ENCODE assay signal across 8 mouse cellular contexts in the genomic region with DNA sequence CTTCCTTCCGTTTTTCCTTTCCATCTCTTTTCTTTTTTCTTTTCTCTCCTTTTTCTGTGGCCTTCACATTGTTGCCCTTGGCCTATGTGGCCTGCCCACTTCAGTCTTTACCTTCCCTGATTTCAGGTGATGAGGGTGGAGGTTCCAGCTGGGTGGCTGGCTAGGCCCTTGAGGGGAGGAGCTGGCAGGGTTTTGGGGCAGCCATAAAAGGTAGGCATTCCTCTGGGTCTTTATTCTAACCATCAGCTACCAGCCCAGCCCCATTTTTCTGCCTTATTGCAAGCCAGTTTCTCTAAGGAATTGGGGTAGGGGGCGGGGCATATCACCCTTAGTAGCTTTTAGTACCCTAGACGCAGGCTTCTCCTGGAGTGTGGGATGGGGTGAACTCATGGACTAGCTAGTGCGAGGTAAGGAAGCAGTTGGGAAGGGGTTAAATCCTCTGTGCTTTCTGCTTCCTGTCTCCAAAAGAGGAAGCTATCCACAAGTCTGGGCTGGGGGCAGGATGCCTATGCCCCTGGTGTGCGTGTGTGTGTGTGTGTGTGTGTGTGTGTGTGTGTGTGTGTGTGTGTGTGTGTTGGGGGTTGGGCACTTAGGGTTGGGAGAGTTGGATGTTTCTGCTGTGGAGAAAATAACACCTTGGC. TPM values are rescaled to one million over a fixed set of nuclear protein-coding genes. Genes with fewer than 3 reads are reported as not detected.
A peak's percentile ranks its signal among the peaks of the same experiment; 100 is the strongest.
DNase-seq lines count a peak whose midpoint lies in the region; ATAC-seq and TF ChIP-seq lines count a peak whose summit lies in the region.

No protein-coding gene starts in this region.

- peak; percentile 38 to 49 for DNase-seq in spleen, postnatal 36 days (ENCODE audit: low spot score in 2 of 2)
- no peak for DNase-seq in spleen, adult 12 weeks (ENCODE audit: low spot score)
- DNase-seq in heart, adult 2 months: peak; percentile 53 to 67
- DNase-seq in thymus, postnatal 0 days (ENCODE audit: low spot score): peak; percentile 62
- DNase-seq in left cerebral cortex, postnatal 14 days (ENCODE audit: low spot score in 2 of 2): no peak
- no peak for DNase-seq in ovary, adult 18-20 months (ENCODE audit: low spot score)

- peaks cover 10% of the 10 kb centered on the region for H3K4me1 ChIP-seq in heart, adult 2 months (ENCODE audit: control insufficient read depth, insufficient read depth, low read length)
- peaks cover 27% of the 10 kb centered on the region for H3K4me1 ChIP-seq in kidney, embryonic 16.5 days (ENCODE audit: insufficient read depth, low read length)

- WGBS in heart, adult 2 months: 10% methylated on average over 5 of the region's 5 CpGs
- 14% methylated on average over 4 of the region's 5 CpGs for WGBS in kidney, embryonic 16.5 days
- WGBS in macrophage (ENCODE audit: missing documents): 0% methylated on average over 4 of the region's 5 CpGs

- no peaks in the 10 kb centered on the region for H3K9me3 ChIP-seq in kidney, embryonic 16.5 days (ENCODE audit: low read length)

- no peaks in the 10 kb centered on the region for H3K27me3 ChIP-seq in heart, adult 2 months (ENCODE audit: control insufficient read depth, insufficient read depth, low read length)
- no peaks in the 10 kb centered on the region for H3K27me3 ChIP-seq in kidney, embryonic 16.5 days (ENCODE audit: insufficient read depth, low read length)

- peak overlapping the region; percentile 99 for H3K27ac ChIP-seq in heart, adult 2 months
- peak overlapping the region; percentile 95 for H3K27ac ChIP-seq in kidney, embryonic 16.5 days (ENCODE audit: low read length)
- peak overlapping the region; percentile 93 for H3K27ac ChIP-seq in macrophage

- H3K4me2 ChIP-seq in kidney, embryonic 16.5 days (replicated peaks; ENCODE audit: low read depth, low read length): peak overlapping the region; percentile 99

- H3K9ac ChIP-seq in heart, adult 2 months (ENCODE audit: low read depth, low read length): peak overlapping the region; percentile 56
- H3K9ac ChIP-seq in kidney, embryonic 16.5 days (replicated peaks; ENCODE audit: low read length): peak overlapping the region; percentile 58

- TF ChIP-seq POLR2A in heart, adult 2 months (IDR thresholded peaks at IDR 0.05; ENCODE audit: insufficient read depth, low read depth, low read length): no peak

- H3K36me3 ChIP-seq in heart, adult 2 months (ENCODE audit: control insufficient read depth, insufficient read depth, low read length): peaks cover 13% of the 10 kb centered on the region; the same call in 1 of the 2 replicates
- peaks cover 25% of the 10 kb centered on the region for H3K36me3 ChIP-seq in kidney, embryonic 16.5 days (ENCODE audit: insufficient read depth, low read length)
- peaks cover 28% of the 10 kb centered on the region for H3K36me3 ChIP-seq in macrophage (ENCODE audit: inconsistent target)

- peak overlapping the region; percentile 44 for H3K4me3 ChIP-seq in heart, adult 2 months
- peak overlapping the region; percentile 72 for H3K4me3 ChIP-seq in kidney, embryonic 16.5 days (ENCODE audit: low read length)
- H3K4me3 ChIP-seq in macrophage (ENCODE audit: inconsistent target): peak overlapping the region; percentile 83

- ATAC-seq in kidney, embryonic 16.5 days (ENCODE audit: low FRiP score, low TSS enrichment): no peak

- TF ChIP-seq CTCF in heart, adult 2 months (IDR thresholded peaks at IDR 0.05): no peak

- intact Hi-C loops in heart, adult 2 months (cut with DNase I): loop anchor here (5.0 kb wide), 2 partner anchors 216 to 236 kb away; partner anchors contain the start of genes Epo and Gnb2
- intact Hi-C loops in left cerebral cortex, postnatal 14 days (cut with DNase I): loop anchor here (5.0 kb wide), 1 partner anchor 91 kb away; no protein-coding TSS in a partner anchor

- 0 out of 2 replicates have a peak, but pooled peaks have one; percentile 27 for TF ChIP-seq EP300 in heart, adult 2 months (IDR thresholded peaks at IDR 0.05; ENCODE audit: insufficient read depth, low read depth, low read length)

- no peaks in the 10 kb centered on the region for H3K79me2 ChIP-seq in heart, adult 2 months (replicated peaks; ENCODE audit: control insufficient read depth, insufficient read depth, low read length)
- H3K79me2 ChIP-seq in macrophage (ENCODE audit: inconsistent target): peaks cover 72% of the 10 kb centered on the region

RNA-seq across cellular contexts. Expression of gene Tsc22d4, which starts 2.7 kb away (rescaled TPM):
- 100 to 1,000 TPM; 254 to 258 TPM for total RNA-seq in heart, adult 2 months (2021)
- polyA plus RNA-seq in heart, adult 2 months (2012; rRNA removed): 223 and 251 TPM in 2 replicates
- polyA plus RNA-seq in kidney, embryonic 16.5 days (2015; fragmentation: Nextera tagmentation; extraction: Ambion mirVana): 126 and 129 TPM in 2 replicates
- 100 to 1,000 TPM in 11 of 26 experiments, 10 to 100 TPM in 15; 31.6 to 165 (median 84.9) TPM for total RNA-seq in macrophage (2018; cell fraction: chromatin; rRNA removed)
- total RNA-seq in macrophage (2018; cell fraction: cytosol; rRNA removed): 100 to 1,000 TPM in 23 of 26 experiments, 10 to 100 TPM in 3; 81.9 to 187 (median 130) TPM
- total RNA-seq in macrophage (2018; cell fraction: nucleus; rRNA removed): 100 to 1,000 TPM in 17 of 26 experiments, 10 to 100 TPM in 9; 44.1 to 185 (median 125) TPM
- polyA plus RNA-seq in macrophage (2018): 84.4 to 112 TPM (median 101 TPM) in 3 replicates
- polyA plus RNA-seq in thymus, postnatal 0 days (2015; fragmentation: Nextera tagmentation; extraction: Ambion mirVana): 353 and 419 TPM in 2 replicates
- total RNA-seq in left cerebral cortex, postnatal 14 days (2021): 100 to 1,000 TPM; 169 to 181 TPM

RNA-seq across cellular contexts. Expression of gene Nyap1, which starts 6.8 kb away (rescaled TPM):
- total RNA-seq in heart, adult 2 months (2021): 1 to 10 TPM in 1 of 2 experiments, under 1 TPM in 1; 0.94 to 1.2 TPM
- 1.6 and 1.7 TPM in 2 replicates for polyA plus RNA-seq in heart, adult 2 months (2012; rRNA removed)
- 2.1 and 2.2 TPM in 2 replicates for polyA plus RNA-seq in kidney, embryonic 16.5 days (2015; fragmentation: Nextera tagmentation; extraction: Ambion mirVana)
- total RNA-seq in macrophage (2018; cell fraction: chromatin; rRNA removed): 1 to 10 TPM in 8 of 26 experiments, under 1 TPM in 16, not detected in 2; 0.24 to 9.1 (median 0.74) TPM
- total RNA-seq in macrophage (2018; cell fraction: cytosol; rRNA removed): under 1 TPM in 25 of 26 experiments, not detected in 1; 0.03 to 0.41 (median 0.20) TPM
- total RNA-seq in macrophage (2018; cell fraction: nucleus; rRNA removed): 1 to 10 TPM in 4 of 26 experiments, under 1 TPM in 18, not detected in 4; 0.13 to 2.0 (median 0.58) TPM
- 0.07 to 0.23 TPM (median 0.21 TPM) in 3 replicates for polyA plus RNA-seq in macrophage (2018)
- 7.2 and 8.8 TPM in 2 replicates for polyA plus RNA-seq in thymus, postnatal 0 days (2015; fragmentation: Nextera tagmentation; extraction: Ambion mirVana)
- total RNA-seq in left cerebral cortex, postnatal 14 days (2021): 10 to 100 TPM; 78.5 to 83.4 TPM

RNA-seq across cellular contexts. Expression of gene Ppp1r35, which starts 30.4 kb away (rescaled TPM):
- 10 to 100 TPM in 1 of 2 experiments, 1 to 10 TPM in 1; 7.4 to 10.8 TPM for total RNA-seq in heart, adult 2 months (2021)
- 6.8 and 12.0 TPM in 2 replicates for polyA plus RNA-seq in heart, adult 2 months (2012; rRNA removed)
- 26.0 and 32.1 TPM in 2 replicates for polyA plus RNA-seq in kidney, embryonic 16.5 days (2015; fragmentation: Nextera tagmentation; extraction: Ambion mirVana)
- total RNA-seq in macrophage (2018; cell fraction: chromatin; rRNA removed): 10 to 100 TPM in 14 of 26 experiments, 1 to 10 TPM in 11, not detected in 1; 3.1 to 25.8 (median 11.2) TPM
- 10 to 100 TPM; 10.2 to 22.7 (median 17.1) TPM for total RNA-seq in macrophage (2018; cell fraction: cytosol; rRNA removed)
- 10 to 100 TPM in 19 of 26 experiments, 1 to 10 TPM in 7; 5.0 to 34.0 (median 14.7) TPM for total RNA-seq in macrophage (2018; cell fraction: nucleus; rRNA removed)
- 2.7 to 25.9 TPM (median 20.7 TPM) in 3 replicates for polyA plus RNA-seq in macrophage (2018)
- polyA plus RNA-seq in thymus, postnatal 0 days (2015; fragmentation: Nextera tagmentation; extraction: Ambion mirVana): 69.4 and 69.6 TPM in 2 replicates
- total RNA-seq in left cerebral cortex, postnatal 14 days (2021): 10 to 100 TPM; 26.0 to 29.2 TPM

RNA-seq across cellular contexts. Expression of gene Mepce, which starts 39.2 kb away (rescaled TPM):
- total RNA-seq in heart, adult 2 months (2021): 10 to 100 TPM; 21.3 to 26.0 TPM
- polyA plus RNA-seq in heart, adult 2 months (2012; rRNA removed): 24.1 and 31.5 TPM in 2 replicates
- polyA plus RNA-seq in kidney, embryonic 16.5 days (2015; fragmentation: Nextera tagmentation; extraction: Ambion mirVana): 11.0 and 11.2 TPM in 2 replicates
- total RNA-seq in macrophage (2018; cell fraction: chromatin; rRNA removed): 10 to 100 TPM in 25 of 26 experiments, 1 to 10 TPM in 1; 8.4 to 35.4 (median 19.6) TPM
- total RNA-seq in macrophage (2018; cell fraction: cytosol; rRNA removed): 10 to 100 TPM; 11.4 to 33.5 (median 25.0) TPM
- total RNA-seq in macrophage (2018; cell fraction: nucleus; rRNA removed): 10 to 100 TPM; 12.1 to 46.5 (median 30.3) TPM
- 23.9 to 28.3 TPM (median 26.6 TPM) in 3 replicates for polyA plus RNA-seq in macrophage (2018)
- polyA plus RNA-seq in thymus, postnatal 0 days (2015; fragmentation: Nextera tagmentation; extraction: Ambion mirVana): 13.1 and 17.2 TPM in 2 replicates
- 10 to 100 TPM; 29.2 to 30.2 TPM for total RNA-seq in left cerebral cortex, postnatal 14 days (2021)

RNA-seq across cellular contexts. Expression of gene Zcwpw1, which starts 39.3 kb away (rescaled TPM):
- total RNA-seq in heart, adult 2 months (2021): under 1 TPM; 0.44 to 0.52 TPM
- 0.39 and 0.50 TPM in 2 replicates for polyA plus RNA-seq in heart, adult 2 months (2012; rRNA removed)
- polyA plus RNA-seq in kidney, embryonic 16.5 days (2015; fragmentation: Nextera tagmentation; extraction: Ambion mirVana): 24.8 and 31.8 TPM in 2 replicates
- 10 to 100 TPM in 6 of 26 experiments, 1 to 10 TPM in 20; 2.9 to 15.9 (median 7.9) TPM for total RNA-seq in macrophage (2018; cell fraction: chromatin; rRNA removed)
- 1 to 10 TPM; 1.1 to 3.2 (median 1.7) TPM for total RNA-seq in macrophage (2018; cell fraction: cytosol; rRNA removed)
- total RNA-seq in macrophage (2018; cell fraction: nucleus; rRNA removed): 10 to 100 TPM in 1 of 26 experiments, 1 to 10 TPM in 25; 2.1 to 12.1 (median 3.8) TPM
- polyA plus RNA-seq in macrophage (2018): 1.8 to 4.1 TPM (median 2.8 TPM) in 3 replicates
- polyA plus RNA-seq in thymus, postnatal 0 days (2015; fragmentation: Nextera tagmentation; extraction: Ambion mirVana): 17.7 and 18.6 TPM in 2 replicates
- 1 to 10 TPM; 4.4 to 7.4 TPM for total RNA-seq in left cerebral cortex, postnatal 14 days (2021)

Comparison
In these comparisons a context has a peak if more than half of its experiments do, and no peak if none do; other contexts are left out.
1. DNase-seq: peak in spleen, postnatal 36 days (2 of 2), heart, adult 2 months (2 of 2) and thymus, postnatal 0 days (single experiment); none in spleen, adult 12 weeks (single experiment), left cerebral cortex, postnatal 14 days (0 of 2) and ovary, adult 18-20 months (single experiment).
2. Peak in every context shown above with its lines, with median percentiles within 50 percentile points of each other: H3K27ac ChIP-seq and H3K4me3 ChIP-seq.